Mouse (Mus musculus) mammary gland, adult 2 months (tissue): Measurements from ENCODE around the gene Rusc2. TPM values are rescaled to one million over a fixed set of nuclear protein-coding genes. Genes with fewer than 3 reads are reported as not detected.

Experiments
- polyA plus RNA-seq: library from polyadenylated mRNA; depleted of rRNA; stranded (reverse); fragments of >200 nt; gene quantifications from 2 replicates; pipeline ENCODE4 v1.2.3, GENCODE M21; 2012; ENCODE audit warnings: low replicate concordance; rRNA removed

Rusc2 gene
- 14.4 and 23.7 TPM in 2 replicates for polyA plus RNA-seq

GRCm38 (mm10) chr4:43381408-43382154 lies at the start of gene Rusc2:
TSS of gene Rusc2 (plus strand) at chr4:43381979.

DNA sequence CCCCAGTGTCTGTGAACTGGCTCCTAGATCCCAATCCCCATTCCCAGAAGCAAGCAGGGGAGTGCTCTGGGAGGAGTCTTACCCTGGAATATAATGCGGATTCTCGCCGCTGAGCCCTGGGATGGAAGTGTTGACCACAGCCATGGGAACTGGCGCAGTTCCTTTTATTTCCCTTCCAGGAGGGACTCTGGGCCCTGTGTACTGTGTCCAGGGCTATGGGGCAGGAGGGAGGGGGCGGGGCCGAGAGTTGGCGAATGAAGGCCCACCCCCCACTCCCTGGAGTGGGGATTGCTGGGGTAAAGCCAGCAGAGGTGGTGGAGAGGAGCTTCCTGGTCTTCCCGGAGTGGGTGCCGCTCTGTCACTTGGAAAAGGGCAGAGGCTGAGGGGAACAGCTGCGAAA lies 47.2 kb downstream of the Rusc2 start, which contains the start of gene Fam166b:
TSS of gene Fam166b (minus strand) at position 189 of the 400 bp plus-strand sequence.

GRCm38 (mm10) chr4:43441639-43442038 lies 59.9 kb downstream of the Rusc2 start, which contains the start of gene Tesk1:
TSS of gene Tesk1 (plus strand) at chr4:43441939.

GRCm38 (mm10) chr4:43454041-43454836 lies 72.5 kb downstream of the Rusc2 start, which contains the start of gene Cd72:
TSS of gene Cd72 (minus strand) at chr4:43454628.

Other genes with a start within 250 kb of the Rusc2 start
- 0.57 and 1.7 TPM in 2 replicates for gene Atp8b5, start 114.8 kb upstream of the Rusc2 start, polyA plus RNA-seq
- 0.23 TPM in 1 of 2 replicates, not detected in the other for gene Fam166b, start 47.2 kb downstream of the Rusc2 start, polyA plus RNA-seq
- 79.6 and 124 TPM in 2 replicates for gene Tesk1, start 60.0 kb downstream of the Rusc2 start, polyA plus RNA-seq
- gene Cd72, start 72.6 kb downstream of the Rusc2 start, polyA plus RNA-seq = 28.2 and 33.5 TPM in 2 replicates
- gene Sit1, start 101.8 kb downstream of the Rusc2 start, polyA plus RNA-seq = 9.2 and 21.2 TPM in 2 replicates
- 62.5 and 267 TPM in 2 replicates for gene Ccdc107, start 110.9 kb downstream of the Rusc2 start, polyA plus RNA-seq
- gene Arhgef39, start 117.7 kb downstream of the Rusc2 start, polyA plus RNA-seq = 4.4 and 4.8 TPM in 2 replicates
- 0.78 and 1.5 TPM in 2 replicates for gene Car9, start 125.0 kb downstream of the Rusc2 start, polyA plus RNA-seq
- gene Tpm2, start 141.8 kb downstream of the Rusc2 start, polyA plus RNA-seq = 23.0 and 770 TPM in 2 replicates
- gene Creb3, start 180.4 kb downstream of the Rusc2 start, polyA plus RNA-seq = 75.4 and 91.4 TPM in 2 replicates
- gene Tln1, start 180.7 kb downstream of the Rusc2 start, polyA plus RNA-seq = 101 and 163 TPM in 2 replicates
- 60.7 and 68.0 TPM in 2 replicates for gene Rgp1, start 196.7 kb downstream of the Rusc2 start, polyA plus RNA-seq
- gene Gba2, start 196.9 kb downstream of the Rusc2 start, polyA plus RNA-seq = 22.0 and 23.6 TPM in 2 replicates
- 0.74 and 1.1 TPM in 2 replicates for gene Msmp, start 202.5 kb downstream of the Rusc2 start, polyA plus RNA-seq
- 42.2 and 51.5 TPM in 2 replicates for gene Npr2, start 250.0 kb downstream of the Rusc2 start, polyA plus RNA-seq